Mouse (Mus musculus) inflammation-experienced regulatory T-cells, adult 6 months (primary cell): ENCODE results near the gene Pstpip1. TPM values are rescaled to one million over a fixed set of nuclear protein-coding genes. Genes with fewer than 3 reads are reported as not detected.
A peak's percentile ranks its signal among the peaks of the same experiment; 100 is the strongest.

Source experiments
- ATAC-seq: one replicate; pipeline ENCODE4 v1.8.0; 2017
- polyA plus RNA-seq, 3 experiments: library from polyadenylated mRNA; unstranded; fragments of 100-300 nt; shearing (Covaris generic); gene quantifications; one replicate each; pipeline ENCODE4 v1.2.1; 2017

Gene Pstpip1
- polyA plus RNA-seq, 3 experiments from 2014 or later, result 38.5 to 48.0 (median 46.2) TPM

- no peak for ATAC-seq
These were observed 16.7 kb downstream of the Pstpip1 start for GRCm38 (mm10) chr9:56106274-56107072.

- ATAC-seq, result no peak
These were observed 17.8 kb downstream of the Pstpip1 start for GRCm38 (mm10) chr9:56107527-56107926.

GRCm38 (mm10) chr9:56108174-56108573 is 18.4 kb downstream of the Pstpip1 start:
- no peak for ATAC-seq

- ATAC-seq, result no peak
These were observed 28.3 kb downstream of the Pstpip1 start for GRCm38 (mm10) chr9:56118091-56118490.

GRCm38 (mm10) chr9:56118582-56118981 is 28.8 kb downstream of the Pstpip1 start:
- peak; percentile 64 for ATAC-seq

GRCm38 (mm10) chr9:56119651-56120050 is 29.9 kb downstream of the Pstpip1 start:
- no peak for ATAC-seq

- ATAC-seq, result no peak
These were observed 31.3 kb downstream of the Pstpip1 start for GRCm38 (mm10) chr9:56121097-56121496.

GRCm38 (mm10) chr9:56122973-56123372 is 33.2 kb downstream of the Pstpip1 start:
- ATAC-seq, result no peak

- ATAC-seq, result no peak
These were observed 33.9 kb downstream of the Pstpip1 start for GRCm38 (mm10) chr9:56123613-56124012.

- no peak for ATAC-seq
These were observed 34.8 kb downstream of the Pstpip1 start for GRCm38 (mm10) chr9:56124561-56124960.

- ATAC-seq, result no peak
These were observed 36.9 kb downstream of the Pstpip1 start for GRCm38 (mm10) chr9:56126453-56127173.

- peak; percentile 38 for ATAC-seq
These were observed 38.6 kb downstream of the Pstpip1 start for GRCm38 (mm10) chr9:56128331-56128730.

GRCm38 (mm10) chr9:56129951-56130350 is 40.2 kb downstream of the Pstpip1 start:
- no peak for ATAC-seq

- no peak for ATAC-seq
These were observed 40.8 kb downstream of the Pstpip1 start for GRCm38 (mm10) chr9:56130536-56130935.

GRCm38 (mm10) chr9:56131813-56132525 is 42.2 kb downstream of the Pstpip1 start:
- no peak for ATAC-seq

GRCm38 (mm10) chr9:56133970-56134369 is 44.2 kb downstream of the Pstpip1 start:
- ATAC-seq, result no peak

GRCm38 (mm10) chr9:56134614-56135013 is 44.9 kb downstream of the Pstpip1 start:
- no peak for ATAC-seq

GRCm38 (mm10) chr9:56135590-56136197 is 45.9 kb downstream of the Pstpip1 start:
- ATAC-seq, result no peak

- ATAC-seq, result no peak
These were observed 52.0 kb downstream of the Pstpip1 start for GRCm38 (mm10) chr9:56141776-56142175.

GRCm38 (mm10) chr9:56144366-56145003 is 54.7 kb downstream of the Pstpip1 start:
- ATAC-seq, result peak; percentile 49

- peak; percentile 64 for ATAC-seq
These were observed 56.7 kb downstream of the Pstpip1 start for GRCm38 (mm10) chr9:56146326-56146923.
